Mouse (Mus musculus) thymus, adult 18-20 months (tissue): ENCODE data around the gene Ttc38.
"Not testable (repeated sequence)": the region's sequence is repeated elsewhere in the genome, so short reads cannot be mapped to it uniquely, and the experiment has no call there.

Experiments
- DNase-seq, 2 experiments: peaks; one replicate each; pipeline ENCODE4 v3.0.0; 2022; ENCODE audit warnings: mixed read lengths in 2 of 2

Ttc38 gene

GRCm38 (mm10) chr15:85826676-85827075, 5.4 kb upstream of the Ttc38 start:
- no peak for DNase-seq

- no peak for DNase-seq
Observed at GRCm38 (mm10) chr15:85828071-85828470, 4.0 kb upstream of the Ttc38 start.

GRCm38 (mm10) chr15:85829470-85829869, 2.6 kb upstream of the Ttc38 start:
- no peak for DNase-seq

- DNase-seq = no peak
Observed at GRCm38 (mm10) chr15:85832599-85832998, 493 bp downstream of the Ttc38 start.

- no peak for DNase-seq
Observed at GRCm38 (mm10) chr15:85835335-85835734, 3.2 kb downstream of the Ttc38 start.

GRCm38 (mm10) chr15:85836887-85837286, 4.8 kb downstream of the Ttc38 start:
- no peak for DNase-seq

- DNase-seq = no peak
Observed at GRCm38 (mm10) chr15:85840983-85841382, 8.9 kb downstream of the Ttc38 start.

GRCm38 (mm10) chr15:85841796-85842360, 9.8 kb downstream of the Ttc38 start:
- no peak for DNase-seq

GRCm38 (mm10) chr15:85845071-85845470, 13.0 kb downstream of the Ttc38 start:
- DNase-seq = no peak

- no peak for DNase-seq
Observed at GRCm38 (mm10) chr15:85851656-85852392, 19.7 kb downstream of the Ttc38 start.

GRCm38 (mm10) chr15:85858980-85859489, 26.9 kb downstream of the Ttc38 start:
- DNase-seq = no peak

- DNase-seq = peak; percentile 90 to 92
Observed at GRCm38 (mm10) chr15:85859490-85860031, 27.5 kb downstream of the Ttc38 start, which contains the start of gene Gtse1. Gene Gtse1 (plus strand): TSS chr15:85859745.

GRCm38 (mm10) chr15:85865913-85866312, 33.8 kb downstream of the Ttc38 start:
- DNase-seq = not testable (repeated sequence)

- peak in 1 of 2 experiments; percentile 31 for DNase-seq
Observed at GRCm38 (mm10) chr15:85867696-85868095, 35.6 kb downstream of the Ttc38 start.

- no peak for DNase-seq
Observed at GRCm38 (mm10) chr15:85877336-85877735, 45.2 kb downstream of the Ttc38 start.

GRCm38 (mm10) chr15:85878848-85879497, 46.9 kb downstream of the Ttc38 start, which contains the start of gene Trmu:
Gene Trmu (plus strand): TSS chr15:85879312.
- DNase-seq = peak; percentile 79

GRCm38 (mm10) chr15:85879498-85879895, 47.4 kb downstream of the Ttc38 start:
- DNase-seq = no peak

- DNase-seq = no peak
Observed at GRCm38 (mm10) chr15:85885606-85886005, 53.5 kb downstream of the Ttc38 start.

GRCm38 (mm10) chr15:85889235-85889634, 57.1 kb downstream of the Ttc38 start:
- DNase-seq = no peak

GRCm38 (mm10) chr15:85891971-85892370, 59.9 kb downstream of the Ttc38 start:
- DNase-seq = no peak

GRCm38 (mm10) chr15:85892498-85893118, 60.5 kb downstream of the Ttc38 start:
- DNase-seq = no peak

GRCm38 (mm10) chr15:85893871-85894270, 61.8 kb downstream of the Ttc38 start:
- no peak for DNase-seq

GRCm38 (mm10) chr15:85896284-85896683, 64.2 kb downstream of the Ttc38 start:
- peak; percentile 57 to 65 for DNase-seq
